Comparison of ENCODE assay signal across 8 mouse cellular contexts in genomic region chr5:24840975-24841431, GRCm38 (mm10). TPM values are rescaled to one million over a fixed set of nuclear protein-coding genes. Genes with fewer than 3 reads are reported as not detected.
DNase-seq lines count a peak whose midpoint lies in the region; ATAC-seq and TF ChIP-seq lines count a peak whose summit lies in the region.

No protein-coding gene starts in this region.

- H3K27ac ChIP-seq in lung, embryonic 16.5 days (ENCODE audit: low read length): peak overlapping the region; percentile 99
- peak overlapping the region; percentile 99; the same call in 1 of the 2 replicates for H3K27ac ChIP-seq in embryonic facial prominence, embryonic 12.5 days
- H3K27ac ChIP-seq in kidney, adult 2 months (ENCODE audit: insufficient read depth, low read depth, low read length): no peak overlapping the region
- H3K27ac ChIP-seq in midbrain, embryonic 13.5 days: no peak overlapping the region

- H3K27me3 ChIP-seq in lung, embryonic 16.5 days (ENCODE audit: control insufficient read depth, insufficient read depth, low read depth, low read length): no peaks in the 10 kb centered on the region
- no peaks in the 10 kb centered on the region for H3K27me3 ChIP-seq in embryonic facial prominence, embryonic 12.5 days
- no peaks in the 10 kb centered on the region for H3K27me3 ChIP-seq in kidney, adult 2 months (replicated peaks; ENCODE audit: control insufficient read depth, insufficient read depth, low read length)
- no peaks in the 10 kb centered on the region for H3K27me3 ChIP-seq in midbrain, embryonic 13.5 days

- TF ChIP-seq POLR2A in kidney, adult 2 months (IDR thresholded peaks at IDR 0.05; ENCODE audit: low read depth, low read length): no peak

- WGBS in lung, embryonic 16.5 days: 7% methylated on average over 11 of the region's 11 CpGs
- WGBS in embryonic facial prominence, embryonic 12.5 days: 22% methylated on average over 11 of the region's 11 CpGs
- 2% methylated on average over 11 of the region's 11 CpGs for WGBS in kidney, adult 2 months
- 16% methylated on average over 11 of the region's 11 CpGs for WGBS in midbrain, embryonic 13.5 days

- no peak for ATAC-seq in lung, embryonic 16.5 days (ENCODE audit: low read depth)
- ATAC-seq in embryonic facial prominence, embryonic 12.5 days (ENCODE audit: insufficient number of reproducible peaks, insufficient read depth, low FRiP score, low TSS enrichment): no peak
- no peak for ATAC-seq in midbrain, embryonic 13.5 days

- TF ChIP-seq CTCF in kidney, adult 2 months (conservative IDR thresholded peaks at IDR 0.05; ENCODE audit: insufficient read depth, insufficient read length, low read depth, low read length): no peak

- peak overlapping the region; percentile 85 for H3K4me3 ChIP-seq in lung, embryonic 16.5 days (ENCODE audit: low read length)
- H3K4me3 ChIP-seq in embryonic facial prominence, embryonic 12.5 days: peak overlapping the region; percentile 96
- H3K4me3 ChIP-seq in kidney, adult 2 months (ENCODE audit: insufficient read depth, low read depth, low read length): peak overlapping the region; percentile 84
- peak overlapping the region; percentile 88 for H3K4me3 ChIP-seq in midbrain, embryonic 13.5 days (replicated peaks)

- peak overlapping the region; percentile 88 for H3K4me2 ChIP-seq in lung, embryonic 16.5 days (ENCODE audit: low read depth, low read length)
- H3K4me2 ChIP-seq in embryonic facial prominence, embryonic 12.5 days (replicated peaks): peak overlapping the region; percentile 82
- H3K4me2 ChIP-seq in midbrain, embryonic 13.5 days (replicated peaks): peak overlapping the region; percentile 78

- peaks cover 23% of the 10 kb centered on the region for H3K4me1 ChIP-seq in lung, embryonic 16.5 days (replicated peaks; ENCODE audit: control insufficient read depth, insufficient read depth, low read length)
- H3K4me1 ChIP-seq in embryonic facial prominence, embryonic 12.5 days: peaks cover 14% of the 10 kb centered on the region
- H3K4me1 ChIP-seq in kidney, adult 2 months (ENCODE audit: control insufficient read depth, insufficient read depth, low read length): peaks cover 12% of the 10 kb centered on the region; the same call in 1 of the 2 replicates
- peaks cover 38% of the 10 kb centered on the region for H3K4me1 ChIP-seq in midbrain, embryonic 13.5 days (replicated peaks)

- H3K9ac ChIP-seq in lung, embryonic 16.5 days (ENCODE audit: low read length): peak overlapping the region; percentile 94
- peak overlapping the region; percentile 96 for H3K9ac ChIP-seq in embryonic facial prominence, embryonic 12.5 days
- H3K9ac ChIP-seq in midbrain, embryonic 13.5 days (replicated peaks): peak overlapping the region; percentile 92

- no peaks in the 10 kb centered on the region for H3K9me3 ChIP-seq in lung, embryonic 16.5 days (ENCODE audit: control insufficient read depth, low read length)
- H3K9me3 ChIP-seq in embryonic facial prominence, embryonic 12.5 days: no peaks in the 10 kb centered on the region
- no peaks in the 10 kb centered on the region for H3K9me3 ChIP-seq in midbrain, embryonic 13.5 days

- DNase-seq in lung, postnatal 36 days: no peak
- peak; percentile 48 for DNase-seq in kidney, adult 2 months
- DNase-seq in cerebellum, postnatal 36 days: no peak
- no peak for DNase-seq in layer of hippocampus, postnatal 25 days (ENCODE audit: extremely low spot score in 1 of 2, low spot score in 1 of 2)
- no peak for DNase-seq in frontal cortex, postnatal 14 days (ENCODE audit: low spot score in 2 of 2)

- no peaks in the 10 kb centered on the region for H3K36me3 ChIP-seq in lung, embryonic 16.5 days (ENCODE audit: control insufficient read depth, insufficient read depth, low read length)
- H3K36me3 ChIP-seq in embryonic facial prominence, embryonic 12.5 days: no peaks in the 10 kb centered on the region
- no peaks in the 10 kb centered on the region for H3K36me3 ChIP-seq in kidney, adult 2 months (ENCODE audit: control insufficient read depth, insufficient read depth, low read length)
- no peaks in the 10 kb centered on the region for H3K36me3 ChIP-seq in midbrain, embryonic 13.5 days

RNA-seq across cellular contexts. Expression of gene Rheb, which starts 1.4 kb away (rescaled TPM):
- 191 and 204 TPM in 2 replicates for polyA plus RNA-seq in lung, embryonic 16.5 days (2015; fragmentation: Nextera tagmentation; extraction: Ambion mirVana)
- 191 and 197 TPM in 2 replicates for polyA plus RNA-seq in embryonic facial prominence, embryonic 12.5 days (2016; fragmentation: Nextera tagmentation; extraction: Ambion mirVana)
- 26.2 and 31.5 TPM in 2 replicates for polyA plus RNA-seq in kidney, adult 2 months (2012; rRNA removed)
- 206 and 221 TPM in 2 replicates for polyA plus RNA-seq in midbrain, embryonic 13.5 days (2015; fragmentation: Nextera tagmentation; extraction: Ambion mirVana)
- total RNA-seq in layer of hippocampus, postnatal 25 days (2021): 100 to 1,000 TPM; 116 to 123 TPM

Comparison
In these comparisons a context has a peak if more than half of its experiments do, and no peak if none do; other contexts are left out.
1. H3K27ac ChIP-seq: peak in lung, embryonic 16.5 days (single experiment) and embryonic facial prominence, embryonic 12.5 days (single experiment); none in kidney, adult 2 months (single experiment) and midbrain, embryonic 13.5 days (single experiment).
2. Peak in every context shown above with its lines, with median percentiles within 50 percentile points of each other: H3K4me2 ChIP-seq, H3K4me3 ChIP-seq and H3K9ac ChIP-seq.